Mouse (Mus musculus): ENCODE results near the gene Zc3h13. TPM values are rescaled to one million over a fixed set of nuclear protein-coding genes. Genes with fewer than 3 reads are reported as not detected.

The Zc3h13 gene
- polyA plus RNA-seq, 1 experiment = 7.0 TPM

- H3K27ac ChIP-seq (ENCODE audit: insufficient read depth, low read depth, low read length) = no peak overlapping the region
- no peaks in the 10 kb centered on the region for H3K27me3 ChIP-seq (replicated peaks; ENCODE audit: control insufficient read depth, insufficient read depth, low read length)
- no peak overlapping the region for H3K4me3 ChIP-seq (ENCODE audit: insufficient read depth, low read depth, low read length)
- no peak for DNase-seq
- no peak for TF ChIP-seq POLR2A (IDR thresholded peaks at IDR 0.05; ENCODE audit: low read depth, low read length)
- no peak for TF ChIP-seq CTCF (conservative IDR thresholded peaks at IDR 0.05; ENCODE audit: insufficient read depth, insufficient read length, low read depth, low read length)
- no peaks in the 10 kb centered on the region for H3K36me3 ChIP-seq (ENCODE audit: control insufficient read depth, insufficient read depth, low read length)
- H3K4me1 ChIP-seq (ENCODE audit: control insufficient read depth, insufficient read depth, low read length) = peaks cover 2% of the 10 kb centered on the region; the same call in 1 of the 2 replicates
- 69% methylated on average over 11 of the region's 11 CpGs for WGBS
Measured at GRCm38 (mm10) chr14:75246024-75247000, 37.9 kb upstream of the Zc3h13 start.

- Histone ChIP-seq H3K36me3 (ENCODE audit: control insufficient read depth, insufficient read depth, low read length) (no peaks in the 10 kb centered on the region), H3K4me3 (ENCODE audit: insufficient read depth, low read depth, low read length) (no peak overlapping the region), H3K27me3 (replicated peaks; ENCODE audit: control insufficient read depth, insufficient read depth, low read length) (no peaks in the 10 kb centered on the region), H3K27ac (ENCODE audit: insufficient read depth, low read depth, low read length) (no peak overlapping the region), H3K4me1 (ENCODE audit: control insufficient read depth, insufficient read depth, low read length) (no peaks in the 10 kb centered on the region)
- TF ChIP-seq CTCF (conservative IDR thresholded peaks at IDR 0.05; ENCODE audit: insufficient read depth, insufficient read length, low read depth, low read length) = no peak
- DNase-seq = no peak
- 93% methylated on average over 3 of the region's 3 CpGs for WGBS
Measured at GRCm38 (mm10) chr14:75250432-75250831, 33.7 kb upstream of the Zc3h13 start.

- Histone ChIP-seq H3K4me3 (ENCODE audit: insufficient read depth, low read depth, low read length) (no peak overlapping the region), H3K4me1 (ENCODE audit: control insufficient read depth, insufficient read depth, low read length) (no peaks in the 10 kb centered on the region), H3K27me3 (replicated peaks; ENCODE audit: control insufficient read depth, insufficient read depth, low read length) (no peaks in the 10 kb centered on the region), H3K27ac (ENCODE audit: insufficient read depth, low read depth, low read length) (no peak overlapping the region), H3K36me3 (ENCODE audit: control insufficient read depth, insufficient read depth, low read length) (no peaks in the 10 kb centered on the region)
- TF ChIP-seq CTCF (conservative IDR thresholded peaks at IDR 0.05; ENCODE audit: insufficient read depth, insufficient read length, low read depth, low read length) (peak; percentile 58), POLR2A (IDR thresholded peaks at IDR 0.05; ENCODE audit: low read depth, low read length) (no peak)
- 42% methylated on average over 5 of the region's 5 CpGs for WGBS
- DNase-seq = peak; percentile 19
Measured at GRCm38 (mm10) chr14:75256521-75256920, 27.7 kb upstream of the Zc3h13 start.

DNA sequence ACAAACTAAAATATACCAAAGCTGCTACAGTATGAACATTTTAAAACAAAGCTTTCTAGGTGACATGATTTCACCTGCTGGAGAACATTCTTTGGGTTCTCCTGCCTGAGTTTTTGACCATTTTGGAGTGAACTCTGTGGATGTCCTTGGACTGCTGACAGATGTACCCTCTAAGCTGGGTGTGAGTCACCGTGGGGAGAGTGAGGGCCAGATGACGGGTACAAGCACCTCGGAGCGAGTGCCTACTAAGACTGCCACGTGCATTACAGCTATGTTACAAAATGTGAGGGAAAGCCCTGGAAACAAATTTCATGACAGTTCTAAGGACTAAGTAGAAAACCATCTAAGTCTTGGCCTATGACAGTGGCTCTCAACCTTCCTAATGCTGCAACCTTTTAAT is 14.6 kb upstream of the Zc3h13 start:
- 88% methylated on average over 5 of the region's 5 CpGs for WGBS
- DNase-seq = no peak
- Histone ChIP-seq H3K27ac (ENCODE audit: insufficient read depth, low read depth, low read length) (no peak overlapping the region), H3K27me3 (replicated peaks; ENCODE audit: control insufficient read depth, insufficient read depth, low read length) (no peaks in the 10 kb centered on the region; the same call in 1 of the 2 replicates), H3K36me3 (ENCODE audit: control insufficient read depth, insufficient read depth, low read length) (no peaks in the 10 kb centered on the region), H3K4me3 (ENCODE audit: insufficient read depth, low read depth, low read length) (no peak overlapping the region), H3K4me1 (ENCODE audit: control insufficient read depth, insufficient read depth, low read length) (no peaks in the 10 kb centered on the region)
- no peak for TF ChIP-seq POLR2A (IDR thresholded peaks at IDR 0.05; ENCODE audit: low read depth, low read length)
- no peak for TF ChIP-seq CTCF (conservative IDR thresholded peaks at IDR 0.05; ENCODE audit: insufficient read depth, insufficient read length, low read depth, low read length)

GRCm38 (mm10) chr14:75279716-75280115 is 4.5 kb upstream of the Zc3h13 start:
- H3K27ac ChIP-seq (ENCODE audit: insufficient read depth, low read depth, low read length) = no peak overlapping the region
- H3K4me1 ChIP-seq (ENCODE audit: control insufficient read depth, insufficient read depth, low read length) = no peaks in the 10 kb centered on the region; the same call in 1 of the 2 replicates
- no peak for DNase-seq
- WGBS = 82% methylated on average over 6 of the region's 6 CpGs
- no peak for TF ChIP-seq POLR2A (IDR thresholded peaks at IDR 0.05; ENCODE audit: low read depth, low read length)
- TF ChIP-seq CTCF (conservative IDR thresholded peaks at IDR 0.05; ENCODE audit: insufficient read depth, insufficient read length, low read depth, low read length) = no peak
- no peaks in the 10 kb centered on the region for H3K27me3 ChIP-seq (replicated peaks; ENCODE audit: control insufficient read depth, insufficient read depth, low read length)
- no peak overlapping the region for H3K4me3 ChIP-seq (ENCODE audit: insufficient read depth, low read depth, low read length)
- H3K36me3 ChIP-seq (ENCODE audit: control insufficient read depth, insufficient read depth, low read length) = no peaks in the 10 kb centered on the region

DNA sequence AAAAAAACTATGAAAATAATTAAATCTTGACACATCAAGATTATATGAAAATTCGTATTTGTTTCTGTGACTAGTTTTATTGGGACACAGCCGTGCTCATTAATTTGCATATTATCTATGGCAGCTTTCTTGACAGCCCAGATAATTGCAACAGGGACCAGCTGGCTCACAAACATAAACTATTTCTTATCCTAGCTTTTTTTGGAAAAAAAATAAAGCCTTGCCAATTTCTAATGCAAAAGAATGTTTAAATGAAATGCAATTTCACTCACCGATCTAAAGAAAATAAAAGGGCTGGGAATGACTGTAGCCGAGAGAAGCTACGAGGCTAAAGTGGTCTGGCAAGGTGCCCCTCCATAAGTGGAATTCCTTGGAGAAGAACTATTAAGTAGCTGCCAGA is 3.8 kb upstream of the Zc3h13 start:
- no peak overlapping the region for H3K27ac ChIP-seq (ENCODE audit: insufficient read depth, low read depth, low read length)
- WGBS = 69% methylated on average over 5 of the region's 5 CpGs
- no peak for DNase-seq
- TF ChIP-seq POLR2A (IDR thresholded peaks at IDR 0.05; ENCODE audit: low read depth, low read length) = no peak
- TF ChIP-seq CTCF (conservative IDR thresholded peaks at IDR 0.05; ENCODE audit: insufficient read depth, insufficient read length, low read depth, low read length) = no peak
- no peaks in the 10 kb centered on the region for H3K27me3 ChIP-seq (replicated peaks; ENCODE audit: control insufficient read depth, insufficient read depth, low read length)
- no peaks in the 10 kb centered on the region for H3K36me3 ChIP-seq (ENCODE audit: control insufficient read depth, insufficient read depth, low read length)
- no peaks in the 10 kb centered on the region; the same call in 1 of the 2 replicates for H3K4me1 ChIP-seq (ENCODE audit: control insufficient read depth, insufficient read depth, low read length)
- H3K4me3 ChIP-seq (ENCODE audit: insufficient read depth, low read depth, low read length) = no peak overlapping the region

GRCm38 (mm10) chr14:75283609-75284192 is 472 bp upstream of the Zc3h13 start:
- no peaks in the 10 kb centered on the region for H3K27me3 ChIP-seq (replicated peaks; ENCODE audit: control insufficient read depth, insufficient read depth, low read length)
- TF ChIP-seq POLR2A (IDR thresholded peaks at IDR 0.05; ENCODE audit: low read depth, low read length) = no peak
- TF ChIP-seq CTCF (conservative IDR thresholded peaks at IDR 0.05; ENCODE audit: insufficient read depth, insufficient read length, low read depth, low read length) = no peak
- no peaks in the 10 kb centered on the region; the same call in 1 of the 2 replicates for H3K4me1 ChIP-seq (ENCODE audit: control insufficient read depth, insufficient read depth, low read length)
- H3K36me3 ChIP-seq (ENCODE audit: control insufficient read depth, insufficient read depth, low read length) = no peaks in the 10 kb centered on the region
- 4% methylated on average over 19 of the region's 19 CpGs for WGBS
- H3K4me3 ChIP-seq (ENCODE audit: insufficient read depth, low read depth, low read length) = peak overlapping the region; percentile 66
- H3K27ac ChIP-seq (ENCODE audit: insufficient read depth, low read depth, low read length) = peak overlapping the region; percentile 76; the same call in 1 of the 2 replicates
- no peak for DNase-seq
